Mouse (Mus musculus) CD8-positive naive resting alpha-beta T cell, adult 2 months (primary cell): ENCODE data around the gene Krtap9-3.

Experiments
- DNase-seq, 2 experiments: peaks; one replicate each; pipeline ENCODE4 v3.0.0; 2022; ENCODE audit warnings: low read depth in 2 of 2, low spot score in 2 of 2

The Krtap9-3 gene

GRCm38 (mm10) chr11:99573164-99573563, 24.7 kb downstream of the Krtap9-3 start:
- no peak for DNase-seq

GRCm38 (mm10) chr11:99566530-99566929, 31.4 kb downstream of the Krtap9-3 start, which contains the start of gene Krtap3-1:
Gene Krtap3-1 (minus strand): TSS chr11:99566630.
- DNase-seq: no peak

GRCm38 (mm10) chr11:99562580-99562979, 35.3 kb downstream of the Krtap9-3 start:
- no peak for DNase-seq

- no peak for DNase-seq
Observed at GRCm38 (mm10) chr11:99559366-99559765, 38.5 kb downstream of the Krtap9-3 start, which contains the start of gene Gm11939. Gene Gm11939 (minus strand): TSS chr11:99559466.

- DNase-seq: no peak
Observed at GRCm38 (mm10) chr11:99557976-99558745, 39.7 kb downstream of the Krtap9-3 start.

- DNase-seq: no peak
Observed at GRCm38 (mm10) chr11:99556753-99557152, 41.2 kb downstream of the Krtap9-3 start, which contains the start of gene Krtap3-2. Gene Krtap3-2 (minus strand): TSS chr11:99556853.

GRCm38 (mm10) chr11:99556195-99556594, 41.7 kb downstream of the Krtap9-3 start:
- no peak for DNase-seq

GRCm38 (mm10) chr11:99550765-99551164, 47.1 kb downstream of the Krtap9-3 start, which contains the start of gene Krtap3-3:
Gene Krtap3-3 (minus strand): TSS chr11:99550865.
- no peak for DNase-seq

- no peak for DNase-seq
Observed at GRCm38 (mm10) chr11:99547892-99548291, 50.0 kb downstream of the Krtap9-3 start.
